Comparison of ENCODE assay signal across 19 mouse cellular contexts in the genomic region with DNA sequence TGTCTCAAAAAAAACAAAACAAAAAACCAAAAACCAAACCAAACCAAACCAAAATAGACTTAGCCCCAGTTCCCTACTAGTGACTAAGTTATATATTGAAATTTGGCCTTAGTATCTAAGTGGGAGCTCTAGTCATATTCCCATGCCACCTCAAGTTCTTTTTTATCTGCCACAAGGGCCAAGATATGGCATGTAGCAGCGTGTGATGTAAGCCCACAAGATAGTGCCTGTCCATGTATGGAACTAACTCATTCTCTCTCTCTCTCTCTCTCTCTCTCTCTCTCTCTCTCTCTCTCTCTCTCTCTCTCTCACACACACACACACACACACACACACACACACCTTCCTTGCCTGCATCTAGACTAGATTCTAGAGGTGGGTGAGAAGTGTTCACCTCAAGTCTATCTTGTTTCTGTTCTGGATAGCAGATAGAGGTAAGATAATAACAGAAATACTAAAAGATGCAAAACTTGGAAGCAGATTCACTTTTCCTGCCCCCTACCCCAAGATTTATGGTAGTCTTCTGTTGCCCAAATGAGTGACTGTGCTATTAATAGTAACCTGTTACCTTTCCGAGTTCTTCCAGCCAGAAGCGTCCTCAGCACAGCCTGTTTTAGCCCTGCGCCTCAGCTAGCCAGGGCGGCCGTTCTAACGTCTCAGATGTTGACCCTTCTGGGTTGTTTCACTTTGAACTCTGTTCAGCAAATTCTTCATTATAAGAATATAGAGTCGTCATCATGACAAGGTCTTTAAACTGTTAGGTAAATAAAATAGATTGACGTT. TPM values are rescaled to one million over a fixed set of nuclear protein-coding genes. Genes with fewer than 3 reads are reported as not detected.
DNase-seq lines count a peak whose midpoint lies in the region; ATAC-seq and TF ChIP-seq lines count a peak whose summit lies in the region.
"Had no signal": no experiment of that assay in that cellular context is flagged by ENCODE, and none has a peak within 500 bp of the region (broad histone marks: within the 10 kb centered on the region; RNA-seq: fewer than 3 reads in every experiment).

No protein-coding gene starts in this region.

- no peaks in the 10 kb centered on the region for H3K4me1 ChIP-seq in midbrain, embryonic 11.5 days (ENCODE audit: control insufficient read depth, insufficient read depth, low read length)
- no peaks in the 10 kb centered on the region for H3K4me1 ChIP-seq in midbrain, embryonic 14.5 days (ENCODE audit: control insufficient read depth, insufficient read depth, low read length)
- H3K4me1 ChIP-seq in heart, postnatal 0 days (ENCODE audit: control insufficient read depth, insufficient read depth), result peaks cover 4% of the 10 kb centered on the region
- H3K4me1 ChIP-seq: embryonic facial prominence, embryonic 12.5 days; forebrain, embryonic 13.5 days; kidney, embryonic 15.5 days; lung, embryonic 15.5 days; midbrain, embryonic 12.5 days; neural tube, embryonic 12.5 days had no signal

- H3K27me3 ChIP-seq in midbrain, embryonic 11.5 days (ENCODE audit: control insufficient read depth, insufficient read depth, low read length), result no peaks in the 10 kb centered on the region
- no peaks in the 10 kb centered on the region for H3K27me3 ChIP-seq in midbrain, embryonic 14.5 days (ENCODE audit: control insufficient read depth, insufficient read depth, low read length)
- no peaks in the 10 kb centered on the region for H3K27me3 ChIP-seq in heart, postnatal 0 days (ENCODE audit: control insufficient read depth, insufficient read depth, low read length)
- H3K27me3 ChIP-seq: embryonic facial prominence, embryonic 12.5 days; forebrain, embryonic 13.5 days; kidney, embryonic 15.5 days; lung, embryonic 15.5 days; midbrain, embryonic 12.5 days; neural tube, embryonic 12.5 days had no signal

- ATAC-seq in midbrain, embryonic 11.5 days (ENCODE audit: low FRiP score), result no peak
- no peak for ATAC-seq in midbrain, embryonic 14.5 days (ENCODE audit: low FRiP score, low TSS enrichment)
- peak; percentile 75 for ATAC-seq in heart, postnatal 0 days (ENCODE audit: insufficient read depth, low read depth)
- ATAC-seq: forebrain, embryonic 13.5 days; hindbrain, postnatal 0 days; intestine, postnatal 0 days had no signal

- no peak for TF ChIP-seq CTCF in heart, postnatal 0 days (IDR thresholded peaks at IDR 0.05; ENCODE audit: low read depth)

- TF ChIP-seq EP300 in heart, postnatal 0 days (IDR thresholded peaks at IDR 0.05; ENCODE audit: low read depth), result no peak

- peak; percentile 92 for DNase-seq in heart, adult 11 months
- DNase-seq in heart, postnatal 25 days (ENCODE audit: low spot score), result no peak
- peak; percentile 47 for DNase-seq in midbrain, embryonic 11.5 days (ENCODE audit: low spot score, missing footprints)
- no peak for DNase-seq in midbrain, embryonic 14.5 days
- DNase-seq in heart, postnatal 0 days (ENCODE audit: low spot score), result peak; percentile 65
- DNase-seq in skeletal muscle tissue, adult 2 months (ENCODE audit: low read depth, low spot score), result peak; percentile 83
- DNase-seq in spleen, postnatal 10 days (ENCODE audit: low spot score in 2 of 2), result no peak
- DNase-seq in cerebellum, adult 11 months, result no peak
- DNase-seq: cerebellum, adult 8-10 months; thymus, postnatal 14 days had no signal

- intact Hi-C loops in heart, postnatal 25 days (cut with DNase I), result no loop called here

- H3K9ac ChIP-seq in midbrain, embryonic 11.5 days (ENCODE audit: low read length), result no peak overlapping the region
- H3K9ac ChIP-seq in midbrain, embryonic 14.5 days (replicated peaks; ENCODE audit: low read length), result no peak overlapping the region
- no peak overlapping the region for H3K9ac ChIP-seq in heart, postnatal 0 days (replicated peaks; ENCODE audit: low read depth, low read length)
- H3K9ac ChIP-seq: embryonic facial prominence, embryonic 12.5 days; forebrain, embryonic 13.5 days; kidney, embryonic 15.5 days; lung, embryonic 15.5 days; midbrain, embryonic 12.5 days; neural tube, embryonic 12.5 days had no signal

- no peaks in the 10 kb centered on the region for H3K9me3 ChIP-seq in midbrain, embryonic 11.5 days (ENCODE audit: control insufficient read depth, low read length)
- H3K9me3 ChIP-seq in midbrain, embryonic 14.5 days (ENCODE audit: control insufficient read depth, low read length), result no peaks in the 10 kb centered on the region
- no peaks in the 10 kb centered on the region for H3K9me3 ChIP-seq in heart, postnatal 0 days (replicated peaks; ENCODE audit: control insufficient read depth, low read length)
- H3K9me3 ChIP-seq: embryonic facial prominence, embryonic 12.5 days; forebrain, embryonic 13.5 days; kidney, embryonic 15.5 days; lung, embryonic 15.5 days; midbrain, embryonic 12.5 days; neural tube, embryonic 12.5 days had no signal

- 77% methylated on average over 9 of the region's 9 CpGs for WGBS in midbrain, embryonic 11.5 days
- WGBS in midbrain, embryonic 14.5 days, result 81% methylated on average over 9 of the region's 9 CpGs
- 36% methylated on average over 9 of the region's 9 CpGs for WGBS in heart, postnatal 0 days

- no peaks in the 10 kb centered on the region for H3K36me3 ChIP-seq in midbrain, embryonic 11.5 days (ENCODE audit: control insufficient read depth, insufficient read depth, low read length)
- no peaks in the 10 kb centered on the region for H3K36me3 ChIP-seq in midbrain, embryonic 14.5 days (ENCODE audit: control insufficient read depth, insufficient read depth, low read length)
- H3K36me3 ChIP-seq in heart, postnatal 0 days (replicated peaks; ENCODE audit: control insufficient read depth, insufficient read depth, low read length), result no peaks in the 10 kb centered on the region
- H3K36me3 ChIP-seq: embryonic facial prominence, embryonic 12.5 days; kidney, embryonic 15.5 days; lung, embryonic 15.5 days; midbrain, embryonic 12.5 days; neural tube, embryonic 12.5 days had no signal

- no peak overlapping the region for H3K27ac ChIP-seq in midbrain, embryonic 11.5 days (ENCODE audit: low read depth, low read length)
- H3K27ac ChIP-seq in midbrain, embryonic 14.5 days (replicated peaks; ENCODE audit: low read depth, low read length), result no peak overlapping the region
- peak overlapping the region; percentile 23 for H3K27ac ChIP-seq in heart, postnatal 0 days (ENCODE audit: low read depth)
- H3K27ac ChIP-seq: embryonic facial prominence, embryonic 12.5 days; forebrain, embryonic 13.5 days; hindbrain, postnatal 0 days; kidney, embryonic 15.5 days; lung, embryonic 15.5 days; midbrain, embryonic 12.5 days; neural tube, embryonic 12.5 days had no signal

- no peak overlapping the region for H3K4me2 ChIP-seq in midbrain, embryonic 11.5 days
- no peak overlapping the region for H3K4me2 ChIP-seq in midbrain, embryonic 14.5 days (ENCODE audit: low read length)
- H3K4me2 ChIP-seq in heart, postnatal 0 days (ENCODE audit: low read depth, low read length), result peak overlapping the region; percentile 36
- H3K4me2 ChIP-seq: embryonic facial prominence, embryonic 12.5 days; forebrain, embryonic 13.5 days; kidney, embryonic 15.5 days; lung, embryonic 15.5 days; midbrain, embryonic 12.5 days; neural tube, embryonic 12.5 days had no signal

- H3K4me3 ChIP-seq in midbrain, embryonic 11.5 days (ENCODE audit: low read depth, low read length), result no peak overlapping the region
- H3K4me3 ChIP-seq in midbrain, embryonic 14.5 days (replicated peaks; ENCODE audit: low read depth, low read length), result no peak overlapping the region
- H3K4me3 ChIP-seq in heart, postnatal 0 days (ENCODE audit: low read depth, low read length), result no peak overlapping the region
- H3K4me3 ChIP-seq: embryonic facial prominence, embryonic 12.5 days; erythroblast, embryonic 14.5 days; forebrain, embryonic 13.5 days; kidney, embryonic 15.5 days; lung, embryonic 15.5 days; midbrain, embryonic 12.5 days; neural tube, embryonic 12.5 days had no signal

RNA-seq across cellular contexts. Expression of a gene that starts 16.2 kb away (rescaled TPM):
- 1 to 10 TPM; 2.4 to 2.8 TPM for total RNA-seq in heart, postnatal 25 days (2021)
- 4.9 and 5.8 TPM in 2 replicates for polyA plus RNA-seq in midbrain, embryonic 11.5 days (2014; fragmentation: Nextera tagmentation; extraction: Ambion mirVana)
- 4.8 and 6.9 TPM in 2 replicates for polyA plus RNA-seq in midbrain, embryonic 14.5 days (2014; fragmentation: Nextera tagmentation; extraction: Ambion mirVana)
- 1.6 and 13.8 TPM in 2 replicates for total RNA-seq in heart, postnatal 0 days (2014; rRNA removed; ENCODE audit: low replicate concordance)
- 6.7 TPM in 2 replicates for polyA plus RNA-seq in heart, postnatal 0 days (2015; fragmentation: Nextera tagmentation; extraction: Ambion mirVana)
- polyA plus RNA-seq: erythroblast, embryonic 14.5 days had no signal

RNA-seq across cellular contexts. Expression of a gene that starts 16.3 kb away (rescaled TPM):
- total RNA-seq in heart, postnatal 25 days (2021), result 10 to 100 TPM; 38.1 to 41.2 TPM
- 46.1 and 48.8 TPM in 2 replicates for polyA plus RNA-seq in midbrain, embryonic 11.5 days (2014; fragmentation: Nextera tagmentation; extraction: Ambion mirVana)
- polyA plus RNA-seq in midbrain, embryonic 14.5 days (2014; fragmentation: Nextera tagmentation; extraction: Ambion mirVana), result 28.5 and 40.7 TPM in 2 replicates
- total RNA-seq in heart, postnatal 0 days (2014; rRNA removed; ENCODE audit: low replicate concordance), result 81.7 and 82.7 TPM in 2 replicates
- 89.2 and 89.3 TPM in 2 replicates for polyA plus RNA-seq in heart, postnatal 0 days (2015; fragmentation: Nextera tagmentation; extraction: Ambion mirVana)

RNA-seq across cellular contexts. Expression of a gene that starts 22.6 kb away (rescaled TPM):
- 10 to 100 TPM; 31.0 to 33.3 TPM for total RNA-seq in heart, postnatal 25 days (2021)
- polyA plus RNA-seq in midbrain, embryonic 11.5 days (2014; fragmentation: Nextera tagmentation; extraction: Ambion mirVana), result 25.4 and 29.8 TPM in 2 replicates
- 18.0 and 18.4 TPM in 2 replicates for polyA plus RNA-seq in midbrain, embryonic 14.5 days (2014; fragmentation: Nextera tagmentation; extraction: Ambion mirVana)
- 15.3 and 24.6 TPM in 2 replicates for total RNA-seq in heart, postnatal 0 days (2014; rRNA removed; ENCODE audit: low replicate concordance)
- polyA plus RNA-seq in heart, postnatal 0 days (2015; fragmentation: Nextera tagmentation; extraction: Ambion mirVana), result 28.6 and 30.9 TPM in 2 replicates

Comparison
In these comparisons a context has a peak if more than half of its experiments do, and no peak if none do; other contexts are left out.
1. DNase-seq: peak in heart, adult 11 months (single experiment), midbrain, embryonic 11.5 days (single experiment), heart, postnatal 0 days (single experiment) and skeletal muscle tissue, adult 2 months (single experiment); none in heart, postnatal 25 days (single experiment), midbrain, embryonic 14.5 days (single experiment), spleen, postnatal 10 days (0 of 2) and cerebellum, adult 11 months (single experiment).